Mouse (Mus musculus) intestine, embryonic 14.5 days (tissue): ENCODE results near the gene 1700069L16Rik. TPM values are rescaled to one million over a fixed set of nuclear protein-coding genes. Genes with fewer than 3 reads are reported as not detected.
A peak's percentile ranks its signal among the peaks of the same experiment; 100 is the strongest.

Experiments used
- ATAC-seq: fragments of 200-750 bp; cut with Nextera tagmentation; replicated peaks from 2 replicates; pipeline ENCODE4 v1.8.0; 2017; ENCODE audit warnings: low read depth, moderate number of reproducible peaks, moderate TSS enrichment, moderate library complexity; ENCODE audit not compliant: low FRiP score, low TSS enrichment
- DNase-seq: peaks from one replicate; pipeline ENCODE4 v3.0.0-alpha.2; 2018; ENCODE audit warnings: low spot score
- H3K27ac ChIP-seq: fragments of 300-500 bp; sonication (generic); 2 replicates; pipeline ENCODE4 v1.5.1; 2014; ENCODE audit warnings: low read depth, mild to moderate bottlenecking, control low read depth
- H3K27me3 ChIP-seq: fragments of 300-500 bp; sonication (generic); replicated peaks from 2 replicates; pipeline ENCODE4 v1.6.1; 2014; ENCODE audit warnings: low read length, control low read depth; ENCODE audit not compliant: control insufficient read depth, insufficient read depth
- H3K36me3 ChIP-seq: fragments of 300-500 bp; sonication (generic); 2 replicates; pipeline ENCODE4 v1.6.1; 2014; ENCODE audit warnings: low read length, control low read depth; ENCODE audit not compliant: control insufficient read depth, insufficient read depth
- H3K4me1 ChIP-seq: fragments of 300-500 bp; sonication (generic); replicated peaks from 2 replicates; pipeline ENCODE4 v1.6.1; 2014; ENCODE audit warnings: low read length, control low read depth, mixed read lengths; ENCODE audit not compliant: control insufficient read depth, insufficient read depth
- H3K4me2 ChIP-seq: fragments of 300-500 bp; sonication (generic); 2 replicates; pipeline ENCODE4 v1.6.1; 2014; ENCODE audit warnings: low read length
- H3K4me3 ChIP-seq: fragments of 300-500 bp; sonication (generic); 2 replicates; pipeline ENCODE4 v1.5.1; 2014; ENCODE audit warnings: low read depth, low read length, control low read depth, mixed read lengths
- H3K9ac ChIP-seq: fragments of 300-500 bp; sonication (generic); 2 replicates; pipeline ENCODE4 v1.6.1; 2014; ENCODE audit warnings: mild to moderate bottlenecking, low read length
- H3K9me3 ChIP-seq: fragments of 300-500 bp; sonication (generic); 2 replicates; pipeline ENCODE4 v1.6.1; 2016; ENCODE audit warnings: low read length, control low read depth; ENCODE audit not compliant: control insufficient read depth
- WGBS: fragments of 180-500 bp; shearing (Covaris S2); extraction: QIAGEN DNeasy Blood & Tissue Kit; methylation state at CpG from one replicate; pipeline ENCODE4 v1.1.7; 2014; 5-methylcytosine and 5-hydroxymethylcytosine counted together
- polyA plus RNA-seq: library from polyadenylated mRNA; unstranded; fragments of >200 nt; fragmentation: Nextera tagmentation; extraction: Ambion mirVana; gene quantifications from 2 replicates; pipeline ENCODE4 v1.2.1, GENCODE M21; 2014

1700069L16Rik gene
- polyA plus RNA-seq, result not detected in 2 replicates

GRCm38 (mm10) chr5:113724446-113724845 is at the start of gene 1700069L16Rik:
Gene 1700069L16Rik (minus strand): TSS chr5:113724772.
- no peak within 1 kb of the TSS for H3K4me2 ChIP-seq
- H3K27ac ChIP-seq, result no peak within 1 kb of the TSS
- no peaks in the 10 kb centered on the region for H3K36me3 ChIP-seq
- H3K4me1 ChIP-seq, result no peaks in the 10 kb centered on the region
- 2% methylated on average over 15 of the region's 15 CpGs for WGBS
- H3K27me3 ChIP-seq, result 0 out of 2 replicates have a peak, but pooled peaks cover 5% of the 10 kb centered on the region
- DNase-seq, result peak; percentile 92
- no peaks in the 10 kb centered on the region for H3K9me3 ChIP-seq
- ATAC-seq, result peak; percentile 81
- H3K4me3 ChIP-seq, result no peak within 1 kb of the TSS
- H3K9ac ChIP-seq, result no peak within 1 kb of the TSS

GRCm38 (mm10) chr5:113773664-113774063 is 49.1 kb upstream of the 1700069L16Rik start:
- Histone ChIP-seq H3K4me2 (peak overlapping the region; percentile 91), H3K4me1 (peaks cover 14% of the 10 kb centered on the region), H3K9me3 (no peaks in the 10 kb centered on the region), H3K36me3 (peaks cover 47% of the 10 kb centered on the region), H3K27ac (no peak overlapping the region), H3K4me3 (peak overlapping the region; percentile 100), H3K27me3 (no peaks in the 10 kb centered on the region), H3K9ac (peak overlapping the region; percentile 69; the same call in 1 of the 2 replicates)
- DNase-seq (peak; percentile 97), ATAC-seq (no peak)
- WGBS, result under 1% methylated on average over 7 of the region's 7 CpGs

GRCm38 (mm10) chr5:113772905-113773519 is 48.4 kb upstream of the 1700069L16Rik start:
- no peaks in the 10 kb centered on the region for H3K27me3 ChIP-seq
- peak; percentile 67 for DNase-seq
- H3K4me2 ChIP-seq, result peak overlapping the region; percentile 91
- no peaks in the 10 kb centered on the region for H3K9me3 ChIP-seq
- peaks cover 47% of the 10 kb centered on the region for H3K36me3 ChIP-seq
- peak overlapping the region; percentile 100 for H3K4me3 ChIP-seq
- peak overlapping the region; percentile 100; the same call in 1 of the 2 replicates for H3K27ac ChIP-seq
- WGBS, result under 1% methylated on average over 27 of the region's 38 CpGs
- ATAC-seq, result peak; percentile 29
- peak overlapping the region; percentile 69 for H3K9ac ChIP-seq
- peaks cover 14% of the 10 kb centered on the region for H3K4me1 ChIP-seq

- peak within 1 kb of the TSS; percentile 100 for H3K27ac ChIP-seq
- H3K9ac ChIP-seq, result peak within 1 kb of the TSS; percentile 88
- DNase-seq, result peak; percentile 94
- under 1% methylated on average over 46 of the region's 49 CpGs for WGBS
- no peaks in the 10 kb centered on the region for H3K9me3 ChIP-seq
- peak within 1 kb of the TSS; percentile 100 for H3K4me3 ChIP-seq
- peak; percentile 83 for ATAC-seq
- no peaks in the 10 kb centered on the region for H3K27me3 ChIP-seq
- peaks cover 14% of the 10 kb centered on the region for H3K4me1 ChIP-seq
- H3K36me3 ChIP-seq, result peaks cover 49% of the 10 kb centered on the region
- H3K4me2 ChIP-seq, result peak within 1 kb of the TSS; percentile 91
Measured at GRCm38 (mm10) chr5:113772450-113772895, 47.9 kb upstream of the 1700069L16Rik start, which contains the start of the genes Sart3 and Iscu. Gene Sart3 (minus strand): TSS chr5:113772510. Gene Iscu (plus strand): TSS chr5:113772748.

- Histone ChIP-seq H3K9me3 (no peaks in the 10 kb centered on the region), H3K27ac (peak overlapping the region; percentile 100), H3K4me3 (peak overlapping the region; percentile 100), H3K4me1 (peaks cover 14% of the 10 kb centered on the region), H3K27me3 (no peaks in the 10 kb centered on the region), H3K9ac (peak overlapping the region; percentile 88), H3K4me2 (peak overlapping the region; percentile 91), H3K36me3 (peaks cover 49% of the 10 kb centered on the region)
- DNase-seq, result peak; percentile 93
- under 1% methylated on average over 87 of the region's 97 CpGs for WGBS
- peak; percentile 72 for ATAC-seq
Measured at GRCm38 (mm10) chr5:113771213-113772162, 46.9 kb upstream of the 1700069L16Rik start.

GRCm38 (mm10) chr5:113768806-113769205 is 44.2 kb upstream of the 1700069L16Rik start:
- H3K4me2 ChIP-seq, result no peak overlapping the region
- no peak overlapping the region for H3K9ac ChIP-seq
- peaks cover 40% of the 10 kb centered on the region for H3K36me3 ChIP-seq
- H3K4me1 ChIP-seq, result peaks cover 12% of the 10 kb centered on the region
- no peak for DNase-seq
- ATAC-seq, result no peak
- H3K4me3 ChIP-seq, result no peak overlapping the region
- H3K27ac ChIP-seq, result no peak overlapping the region
- no peaks in the 10 kb centered on the region for H3K9me3 ChIP-seq
- no peaks in the 10 kb centered on the region for H3K27me3 ChIP-seq
- 88% methylated on average over 8 of the region's 8 CpGs for WGBS

GRCm38 (mm10) chr5:113765641-113766526 is 41.3 kb upstream of the 1700069L16Rik start:
- no peak overlapping the region for H3K9ac ChIP-seq
- no peak overlapping the region for H3K4me3 ChIP-seq
- H3K27me3 ChIP-seq, result no peaks in the 10 kb centered on the region
- H3K36me3 ChIP-seq, result peaks cover 70% of the 10 kb centered on the region
- no peak overlapping the region for H3K4me2 ChIP-seq
- no peaks in the 10 kb centered on the region for H3K9me3 ChIP-seq
- WGBS, result 82% methylated on average over 13 of the region's 13 CpGs
- no peak overlapping the region for H3K27ac ChIP-seq
- DNase-seq (no peak), ATAC-seq (no peak)
- peaks cover 6% of the 10 kb centered on the region for H3K4me1 ChIP-seq

GRCm38 (mm10) chr5:113764426-113764825 is 39.9 kb upstream of the 1700069L16Rik start:
- H3K27ac ChIP-seq, result no peak overlapping the region
- H3K9me3 ChIP-seq, result no peaks in the 10 kb centered on the region
- H3K27me3 ChIP-seq, result no peaks in the 10 kb centered on the region
- H3K4me3 ChIP-seq, result no peak overlapping the region
- ATAC-seq, result no peak
- DNase-seq, result no peak
- H3K4me2 ChIP-seq, result no peak overlapping the region
- H3K36me3 ChIP-seq, result peaks cover 84% of the 10 kb centered on the region
- H3K9ac ChIP-seq, result no peak overlapping the region
- WGBS, result 92% methylated on average over 7 of the region's 7 CpGs
- H3K4me1 ChIP-seq, result no peaks in the 10 kb centered on the region
